Mouse (Mus musculus) olfactory bulb, adult 2 months (tissue): Measurements from ENCODE around the gene Sparc. TPM values are rescaled to one million over a fixed set of nuclear protein-coding genes. Genes with fewer than 3 reads are reported as not detected.

Experiments
- H3K27ac ChIP-seq: fragments of 200-500 bp; 2 replicates; pipeline ENCODE4 v1.5.1; 2012; ENCODE audit warnings: low read depth, low read length; ENCODE audit not compliant: insufficient read depth
- H3K4me1 ChIP-seq: fragments of 200-500 bp; 2 replicates; pipeline ENCODE4 v1.6.1; 2012; ENCODE audit warnings: low read length; ENCODE audit not compliant: control insufficient read depth, insufficient read depth
- H3K4me3 ChIP-seq: fragments of 200-500 bp; 2 replicates; pipeline ENCODE4 v1.5.1; 2012; ENCODE audit warnings: mild to moderate bottlenecking, low read depth, low read length, moderate library complexity; ENCODE audit not compliant: insufficient read depth
- CTCF ChIP-seq: fragments of 200-500 bp; IDR thresholded peaks from 2 replicates; pipeline ENCODE4 v1.5.1; 2012; ENCODE audit warnings: low read depth, mild to moderate bottlenecking, low read length, moderate library complexity; ENCODE audit not compliant: insufficient read depth
- POLR2A ChIP-seq: fragments of 200-500 bp; IDR thresholded peaks from 2 replicates; pipeline ENCODE4 v1.6.1; 2012; ENCODE audit warnings: mild to moderate bottlenecking, low read depth, low read length, moderate library complexity; ENCODE audit not compliant: insufficient read depth
- WGBS: fragments of 180-500 bp; shearing (Covaris S2); methylation state at CpG from one replicate; pipeline ENCODE4 v1.1.7; 2018; 5-methylcytosine and 5-hydroxymethylcytosine counted together
- polyA plus RNA-seq: library from polyadenylated mRNA; stranded (reverse); fragments of >200 nt; gene quantifications from 2 replicates; pipeline ENCODE4 v1.2.4, GENCODE M21; 2012; ENCODE audit warnings: low replicate concordance; ENCODE audit not compliant: missing spikeins, insufficient read depth, insufficient read length

Sparc gene
- polyA plus RNA-seq, 1 experiment, result 225 TPM

DNA sequence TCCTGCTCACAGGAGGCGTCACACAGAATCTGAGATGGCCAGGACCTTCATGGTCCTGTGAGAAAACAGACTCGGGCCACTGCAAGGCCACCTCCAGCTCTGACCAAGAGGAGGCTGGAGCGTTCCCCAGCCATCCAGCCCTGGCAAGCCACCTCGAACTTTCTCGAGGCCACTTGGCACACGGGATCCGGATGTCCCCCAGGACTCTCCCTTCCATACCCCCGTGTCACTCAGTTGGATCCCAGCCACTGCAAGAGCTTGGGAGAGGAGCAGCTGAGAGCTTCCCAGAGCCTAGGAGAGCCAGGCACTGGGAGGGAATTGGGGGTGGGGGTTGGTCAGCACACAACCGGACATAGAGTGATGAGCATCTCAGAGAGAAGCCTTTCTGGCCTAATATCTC, 25.5 kb downstream of the Sparc start:
- WGBS, result 82% methylated on average over 9 of the region's 9 CpGs
- H3K4me3 ChIP-seq, result no peak overlapping the region
- no peaks in the 10 kb centered on the region for H3K4me1 ChIP-seq
- no peak overlapping the region for H3K27ac ChIP-seq
- TF ChIP-seq CTCF (no peak), POLR2A (no peak)

DNA sequence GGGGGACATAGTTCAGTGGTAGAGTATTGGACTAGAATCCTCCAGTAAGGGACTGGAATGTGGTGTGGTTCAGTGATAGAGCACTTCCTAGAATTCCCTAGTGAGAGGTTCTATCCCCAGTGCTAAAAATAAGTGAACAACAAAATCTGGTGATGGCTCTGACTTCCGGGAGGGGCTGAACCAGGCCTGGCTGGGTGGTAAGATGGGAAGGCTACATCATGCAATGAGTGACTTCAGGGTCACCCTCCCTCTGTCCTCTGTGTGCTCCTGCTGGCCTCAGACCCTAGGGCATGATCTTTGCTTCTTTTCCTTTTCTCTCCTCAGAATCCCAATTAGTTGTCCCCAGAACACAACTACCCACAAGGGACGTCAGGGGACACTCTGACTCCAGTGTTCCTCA, 25.9 kb downstream of the Sparc start:
- TF ChIP-seq POLR2A, result no peak
- TF ChIP-seq CTCF, result no peak
- no peak overlapping the region for H3K27ac ChIP-seq
- 71% methylated on average over 2 of the region's 2 CpGs for WGBS
- no peaks in the 10 kb centered on the region for H3K4me1 ChIP-seq
- no peak overlapping the region for H3K4me3 ChIP-seq

DNA sequence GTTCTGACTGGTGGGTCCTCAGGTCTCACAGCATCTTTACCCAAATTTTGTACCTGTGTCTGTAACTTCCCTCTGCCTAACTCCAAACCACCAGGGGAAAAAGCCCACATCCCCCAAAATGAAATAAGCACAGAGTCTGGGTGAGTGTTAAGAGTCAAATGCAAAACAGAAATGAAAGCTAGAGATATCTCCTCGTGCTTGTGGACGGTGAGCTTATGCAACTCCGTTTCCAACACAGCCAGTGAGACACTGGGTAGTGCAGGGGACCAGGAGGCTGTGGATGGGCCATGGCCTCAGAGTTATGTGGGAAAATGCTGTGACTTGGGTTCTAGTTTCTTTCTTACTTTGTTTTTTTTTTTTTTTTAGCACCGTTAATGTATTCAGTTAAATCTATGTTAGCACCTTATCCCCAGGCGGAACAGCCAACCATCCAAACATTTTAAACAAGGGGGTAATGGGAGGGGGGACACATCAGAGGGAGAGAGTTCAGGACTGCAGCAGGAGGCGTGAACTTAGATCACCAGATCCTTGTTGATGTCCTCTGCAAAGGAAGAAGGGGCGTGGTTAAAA, 27.8 kb downstream of the Sparc start:
- H3K4me3 ChIP-seq, result no peak overlapping the region
- TF ChIP-seq POLR2A (no peak), CTCF (no peak)

DNA sequence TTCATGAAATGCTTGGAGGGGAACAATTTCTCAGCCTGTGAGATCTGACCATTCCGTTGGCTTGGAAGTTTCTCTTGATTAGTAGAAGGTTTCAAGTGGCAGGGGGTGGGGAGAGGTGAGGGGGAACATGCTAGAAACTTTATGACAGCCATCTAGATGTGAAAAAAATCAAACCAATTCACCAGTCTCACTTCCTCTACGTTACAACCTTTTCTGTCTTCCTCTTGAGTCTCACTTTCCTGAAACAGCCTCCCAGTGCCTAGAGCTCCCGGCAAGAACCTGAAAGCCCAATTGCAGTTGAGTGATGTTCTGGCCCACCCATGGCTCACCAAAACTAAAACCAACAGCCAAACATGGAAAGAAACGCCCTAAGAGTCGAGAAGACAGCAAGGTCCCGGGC, 28.4 kb downstream of the Sparc start:
- TF ChIP-seq POLR2A, result no peak
- no peak for TF ChIP-seq CTCF
- Histone ChIP-seq H3K4me1 (no peaks in the 10 kb centered on the region), H3K4me3 (no peak overlapping the region), H3K27ac (no peak overlapping the region)
- 85% methylated on average over 6 of the region's 6 CpGs for WGBS

More for the DNA sequence above, 27.8 kb downstream of the Sparc start:
- Histone ChIP-seq H3K4me1 (no peaks in the 10 kb centered on the region), H3K27ac (no peak overlapping the region)
- 85% methylated on average over 7 of the region's 7 CpGs for WGBS

DNA sequence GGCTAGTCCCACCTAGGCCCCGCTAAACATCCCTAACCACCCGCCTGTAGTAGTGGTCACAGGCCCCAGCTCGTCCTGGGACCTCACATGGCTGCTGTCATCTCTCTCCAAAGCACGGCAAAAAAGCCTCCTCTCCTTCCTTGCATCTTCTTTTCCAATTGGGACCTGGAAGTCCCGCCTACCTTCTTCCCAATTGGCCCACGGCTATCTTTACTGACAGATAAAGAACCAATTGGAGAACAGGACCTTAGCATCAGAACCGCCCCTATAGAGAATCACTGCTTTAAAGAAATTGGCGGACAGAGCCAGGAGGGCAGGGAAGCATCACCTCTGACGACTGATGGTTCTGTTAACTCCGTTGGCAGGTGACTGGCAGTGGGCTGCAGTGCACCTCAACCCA, 30.5 kb downstream of the Sparc start:
- WGBS, result 54% methylated on average over 10 of the region's 10 CpGs
- H3K4me1 ChIP-seq, result no peaks in the 10 kb centered on the region
- H3K4me3 ChIP-seq, result no peak overlapping the region
- H3K27ac ChIP-seq, result no peak overlapping the region
- TF ChIP-seq CTCF, result no peak
- no peak for TF ChIP-seq POLR2A

DNA sequence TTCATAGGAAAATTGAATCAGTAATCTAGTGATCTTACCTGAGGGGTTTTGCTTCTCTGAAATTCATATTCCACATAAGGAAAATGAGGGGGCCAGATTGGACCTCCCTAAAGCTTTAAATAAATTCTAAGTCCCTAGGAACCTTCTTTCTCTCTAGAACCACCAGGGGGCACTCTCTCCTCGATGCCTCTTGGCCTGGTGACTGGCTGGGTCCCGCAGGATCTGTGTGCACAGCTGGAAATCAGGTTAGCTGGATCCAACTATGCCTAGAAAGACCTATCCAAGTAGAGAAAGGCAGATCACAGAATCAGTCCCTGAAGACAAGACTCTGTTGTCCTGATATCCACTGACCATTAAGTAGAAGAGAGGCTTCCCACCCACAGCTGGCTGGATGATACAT, 33.2 kb downstream of the Sparc start:
- Histone ChIP-seq H3K4me3 (no peak overlapping the region), H3K27ac (no peak overlapping the region), H3K4me1 (no peaks in the 10 kb centered on the region)
- peak; percentile 63 for TF ChIP-seq CTCF
- no peak for TF ChIP-seq POLR2A
- WGBS, result 0% methylated on average over 2 of the region's 2 CpGs

DNA sequence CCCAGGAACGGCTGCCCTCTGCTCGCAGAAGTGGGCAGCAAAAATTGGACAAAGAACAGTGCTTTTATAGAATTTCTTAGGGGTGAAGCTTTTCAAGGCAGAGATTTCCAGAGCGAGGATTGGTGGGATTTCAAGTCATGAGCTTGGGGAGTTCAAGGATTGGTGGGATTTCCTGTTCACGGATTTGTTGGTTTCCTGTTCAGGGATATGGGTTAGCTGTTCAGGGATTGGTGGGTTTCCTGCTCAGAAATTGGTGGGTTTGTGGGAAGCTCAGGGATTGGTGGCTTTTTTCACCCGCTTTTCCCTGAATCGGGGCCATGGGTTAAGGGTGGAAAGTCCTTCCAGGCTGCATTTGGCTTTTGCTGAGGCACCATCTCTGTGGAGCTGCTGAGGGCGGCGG, 35.4 kb downstream of the Sparc start:
- 57% methylated on average over 8 of the region's 8 CpGs for WGBS
- no peak overlapping the region for H3K27ac ChIP-seq
- no peak for TF ChIP-seq CTCF
- TF ChIP-seq POLR2A, result no peak
- H3K4me1 ChIP-seq, result no peaks in the 10 kb centered on the region
- H3K4me3 ChIP-seq, result no peak overlapping the region

DNA sequence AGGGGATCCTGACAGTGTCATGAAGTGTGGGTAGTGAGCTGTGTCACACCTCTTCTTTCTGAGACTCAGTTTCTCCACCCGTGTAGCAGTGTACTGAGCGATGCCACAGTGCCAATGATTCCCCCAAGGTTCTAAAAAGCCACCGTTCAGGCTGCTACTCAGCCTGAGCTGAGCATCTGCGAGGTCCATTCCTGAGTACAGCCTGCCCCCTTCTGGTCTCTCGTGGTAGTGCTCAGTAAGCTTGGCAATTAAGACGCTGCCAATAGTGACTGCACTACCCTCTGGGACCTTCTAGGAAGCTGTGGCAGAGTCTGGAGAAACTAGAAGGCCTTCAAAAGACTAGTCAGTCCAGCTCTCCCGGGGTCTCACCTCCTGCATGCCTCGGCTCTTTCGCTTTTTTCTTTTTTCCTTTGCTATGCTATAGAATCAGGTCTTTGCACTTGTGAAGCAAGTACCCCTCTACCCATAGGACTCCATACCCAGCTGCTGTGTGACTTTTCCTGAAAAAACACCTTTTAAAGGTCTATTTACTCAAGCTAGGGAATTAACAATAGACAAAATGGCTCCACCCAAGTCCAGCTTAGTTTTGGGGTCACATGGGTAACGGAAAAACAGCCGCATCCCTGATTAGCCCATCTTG, 36.4 kb downstream of the Sparc start:
- Histone ChIP-seq H3K4me3 (no peak overlapping the region), H3K27ac (no peak overlapping the region), H3K4me1 (no peaks in the 10 kb centered on the region; the same call in 1 of the 2 replicates)
- TF ChIP-seq CTCF (peak; percentile 83), POLR2A (no peak)
- WGBS, result 13% methylated on average over 11 of the region's 11 CpGs

DNA sequence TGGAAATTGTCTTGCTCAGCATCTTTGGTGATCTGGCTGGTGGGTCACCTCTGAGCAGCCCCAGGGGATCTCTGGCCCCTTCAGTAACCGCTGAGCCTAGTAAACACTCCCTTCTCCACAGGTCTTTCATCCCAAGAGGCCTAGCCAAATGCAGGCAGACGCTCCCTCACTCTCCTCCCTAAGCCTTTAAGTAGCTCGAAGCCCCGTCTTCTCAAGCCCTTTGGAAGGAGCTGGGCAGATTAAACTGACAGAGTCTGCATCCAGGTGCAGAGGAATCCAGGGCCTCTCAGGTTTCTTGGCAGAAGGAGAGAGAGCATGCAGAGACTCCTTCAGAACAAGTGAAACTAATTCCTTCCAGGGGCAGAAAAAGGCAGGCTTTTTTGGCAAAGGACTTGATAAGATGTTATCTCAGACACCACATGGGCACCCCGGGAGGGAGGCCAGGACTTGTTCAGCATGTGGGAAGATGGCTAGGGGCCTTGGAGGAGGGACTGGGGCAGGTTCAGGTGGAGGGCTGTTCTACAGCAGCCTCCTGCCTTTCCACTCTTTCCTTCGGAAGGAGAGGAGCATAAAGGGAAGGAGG, 39.4 kb downstream of the Sparc start:
- WGBS, result 63% methylated on average over 6 of the region's 6 CpGs
- H3K4me1 ChIP-seq, result peaks cover 6% of the 10 kb centered on the region
- H3K4me3 ChIP-seq, result no peak overlapping the region
- TF ChIP-seq CTCF (no peak), POLR2A (no peak)
- no peak overlapping the region for H3K27ac ChIP-seq
